Mouse (Mus musculus) embryonic facial prominence, embryonic 15.5 days (tissue): Measurements from ENCODE around the gene Pacsin2. TPM values are rescaled to one million over a fixed set of nuclear protein-coding genes. Genes with fewer than 3 reads are reported as not detected.
"Not testable (repeated sequence)": the region's sequence is repeated elsewhere in the genome, so short reads cannot be mapped to it uniquely, and the experiment has no call there.

Source experiments
- ATAC-seq: fragments of 200-750 bp; cut with Nextera tagmentation; 2 replicates; pipeline ENCODE4 v1.8.0; 2017; ENCODE audit warnings: low read depth, moderate TSS enrichment; ENCODE audit not compliant: insufficient number of reproducible peaks, low FRiP score, low TSS enrichment
- H3K27ac ChIP-seq: fragments of 300-500 bp; sonication (generic); replicated peaks from 2 replicates; pipeline ENCODE4 v1.5.1; 2015; ENCODE audit warnings: mild to moderate bottlenecking, inconsistent platforms
- H3K27me3 ChIP-seq: fragments of 300-500 bp; sonication (generic); 2 replicates; pipeline ENCODE4 v1.6.1; 2015; ENCODE audit warnings: inconsistent platforms
- H3K36me3 ChIP-seq: fragments of 300-500 bp; sonication (generic); 2 replicates; pipeline ENCODE4 v1.6.1; 2015; ENCODE audit warnings: mild to moderate bottlenecking, inconsistent platforms
- H3K4me1 ChIP-seq: fragments of 300-500 bp; sonication (generic); 2 replicates; pipeline ENCODE4 v1.6.1; 2015; ENCODE audit warnings: inconsistent platforms
- H3K4me2 ChIP-seq: fragments of 300-500 bp; sonication (generic); replicated peaks from 2 replicates; pipeline ENCODE4 v1.6.1; 2015; ENCODE audit warnings: mild to moderate bottlenecking, inconsistent platforms
- H3K4me3 ChIP-seq: fragments of 300-500 bp; sonication (generic); replicated peaks from 2 replicates; pipeline ENCODE4 v1.5.1; 2015; ENCODE audit warnings: mild to moderate bottlenecking, inconsistent platforms
- H3K9ac ChIP-seq: fragments of 300-500 bp; sonication (generic); 2 replicates; pipeline ENCODE4 v1.6.1; 2015; ENCODE audit warnings: inconsistent platforms
- H3K9me3 ChIP-seq: fragments of 300-500 bp; sonication (generic); replicated peaks from 2 replicates; pipeline ENCODE4 v1.6.1; 2016; ENCODE audit warnings: inconsistent platforms
- WGBS: fragments of 180-500 bp; shearing (Covaris S2); methylation state at CpG from one replicate; pipeline ENCODE4 v1.1.7; 2015; 5-methylcytosine and 5-hydroxymethylcytosine counted together
- polyA plus RNA-seq: library from polyadenylated mRNA; unstranded; fragments of >200 nt; fragmentation: Nextera tagmentation; extraction: Ambion mirVana; gene quantifications from 2 replicates; pipeline ENCODE4 v1.2.1, GENCODE M21; 2015

The Pacsin2 gene
- polyA plus RNA-seq, 1 experiment from 2014 or later: 67.1 TPM

DNA sequence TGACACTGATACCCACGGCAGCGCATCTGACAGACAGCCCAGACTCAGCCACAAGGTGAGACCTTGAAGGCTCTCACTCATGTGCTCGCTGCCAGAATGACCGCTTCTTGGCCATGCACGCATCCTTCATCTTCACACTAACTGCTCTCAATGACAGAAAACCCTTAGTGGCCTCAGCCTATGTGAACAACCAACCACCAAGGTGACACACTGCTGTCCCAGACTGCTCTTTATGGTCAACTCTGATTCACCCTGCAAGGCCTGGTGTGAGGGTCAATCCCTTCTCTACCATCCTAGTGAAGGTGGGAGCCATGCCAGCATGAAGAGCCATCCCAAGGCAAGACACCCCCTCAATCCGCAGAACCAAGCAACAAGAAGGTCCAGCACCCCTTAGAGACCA, 46.5 kb downstream of the Pacsin2 start:
- H3K27me3 ChIP-seq: no peaks in the 10 kb centered on the region
- no peak overlapping the region for H3K9ac ChIP-seq
- H3K4me2 ChIP-seq: no peak overlapping the region
- H3K9me3 ChIP-seq: no peaks in the 10 kb centered on the region
- H3K36me3 ChIP-seq: no peaks in the 10 kb centered on the region
- H3K27ac ChIP-seq: no peak overlapping the region
- H3K4me1 ChIP-seq: peaks cover 23% of the 10 kb centered on the region
- no peak for ATAC-seq
- H3K4me3 ChIP-seq: no peak overlapping the region
- 88% methylated on average over 6 of the region's 6 CpGs for WGBS

DNA sequence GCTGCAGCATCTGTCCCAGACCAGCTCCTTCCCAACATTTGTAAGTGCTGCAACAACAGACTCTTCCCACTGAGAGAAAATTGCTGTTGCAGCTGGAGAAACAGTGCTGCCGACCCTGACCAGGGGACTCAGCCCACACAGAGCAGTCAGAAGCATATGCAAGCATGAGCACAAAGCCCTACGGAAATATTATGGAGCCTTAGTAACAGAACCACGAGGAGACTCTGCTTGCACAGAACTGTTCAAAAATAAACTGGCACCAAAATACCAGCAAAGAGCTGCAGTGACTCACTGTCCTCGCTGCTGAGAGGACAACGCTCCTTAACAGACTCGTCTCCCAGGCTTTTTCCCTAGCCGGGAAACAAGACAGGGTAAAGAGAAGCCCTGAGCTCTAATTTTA, 47.0 kb downstream of the Pacsin2 start:
- Histone ChIP-seq H3K9ac (no peak overlapping the region), H3K9me3 (no peaks in the 10 kb centered on the region), H3K27ac (0 out of 2 replicates have a peak overlapping the region, but pooled peaks have one; percentile 2), H3K27me3 (no peaks in the 10 kb centered on the region), H3K4me2 (no peak overlapping the region), H3K4me1 (peaks cover 23% of the 10 kb centered on the region), H3K4me3 (no peak overlapping the region), H3K36me3 (no peaks in the 10 kb centered on the region)
- ATAC-seq: no peak
- 58% methylated on average over 7 of the region's 7 CpGs for WGBS

DNA sequence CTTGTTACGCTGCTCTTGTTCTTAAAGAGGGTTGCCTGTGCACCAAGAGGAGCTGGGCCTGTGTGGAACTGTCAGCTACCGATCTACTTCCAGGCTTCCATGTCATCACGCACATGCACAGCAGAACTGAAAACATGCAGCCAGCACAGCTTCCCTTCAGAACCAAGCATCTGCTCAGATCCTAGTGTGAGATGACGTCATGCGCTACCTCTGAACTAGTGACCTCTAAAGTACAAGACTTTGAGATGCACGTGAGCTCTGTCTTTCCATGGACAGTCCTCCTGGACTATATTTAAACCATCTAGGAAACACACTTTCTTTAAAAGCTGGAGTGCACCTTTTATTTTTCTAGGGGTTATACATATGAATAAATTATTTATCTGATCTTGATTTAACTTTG, 49.0 kb downstream of the Pacsin2 start:
- Histone ChIP-seq H3K9ac (no peak overlapping the region), H3K36me3 (no peaks in the 10 kb centered on the region), H3K9me3 (no peaks in the 10 kb centered on the region), H3K27me3 (no peaks in the 10 kb centered on the region), H3K4me3 (no peak overlapping the region), H3K4me2 (no peak overlapping the region), H3K4me1 (peaks cover 31% of the 10 kb centered on the region), H3K27ac (no peak overlapping the region)
- 68% methylated on average over 6 of the region's 6 CpGs for WGBS
- no peak for ATAC-seq

DNA sequence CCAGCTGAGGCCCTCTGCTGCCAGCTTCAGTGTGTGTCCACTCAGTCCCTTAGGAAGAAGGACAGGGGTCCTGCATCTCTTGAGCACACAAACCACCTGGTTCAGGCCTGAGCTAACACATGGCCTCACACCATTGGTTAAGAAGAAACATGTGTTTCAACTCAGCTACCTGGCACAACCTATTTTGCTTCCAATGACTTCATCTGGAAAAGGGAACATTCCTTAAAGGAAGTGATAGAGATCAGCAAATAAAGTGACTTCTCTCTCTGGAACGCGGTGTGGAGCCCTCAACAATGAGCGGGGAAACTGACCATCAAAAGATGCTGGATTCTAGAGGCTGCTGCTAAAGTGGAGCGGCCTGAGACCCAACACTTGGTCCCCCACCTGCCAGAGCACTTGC, 52.8 kb downstream of the Pacsin2 start:
- H3K9me3 ChIP-seq: no peaks in the 10 kb centered on the region
- H3K9ac ChIP-seq: no peak overlapping the region
- no peaks in the 10 kb centered on the region for H3K36me3 ChIP-seq
- ATAC-seq: no peak
- H3K4me3 ChIP-seq: no peak overlapping the region
- 77% methylated on average over 4 of the region's 4 CpGs for WGBS
- H3K27me3 ChIP-seq: no peaks in the 10 kb centered on the region
- H3K27ac ChIP-seq: no peak overlapping the region
- H3K4me2 ChIP-seq: no peak overlapping the region
- H3K4me1 ChIP-seq: 0 out of 2 replicates have a peak, but pooled peaks cover 10% of the 10 kb centered on the region

DNA sequence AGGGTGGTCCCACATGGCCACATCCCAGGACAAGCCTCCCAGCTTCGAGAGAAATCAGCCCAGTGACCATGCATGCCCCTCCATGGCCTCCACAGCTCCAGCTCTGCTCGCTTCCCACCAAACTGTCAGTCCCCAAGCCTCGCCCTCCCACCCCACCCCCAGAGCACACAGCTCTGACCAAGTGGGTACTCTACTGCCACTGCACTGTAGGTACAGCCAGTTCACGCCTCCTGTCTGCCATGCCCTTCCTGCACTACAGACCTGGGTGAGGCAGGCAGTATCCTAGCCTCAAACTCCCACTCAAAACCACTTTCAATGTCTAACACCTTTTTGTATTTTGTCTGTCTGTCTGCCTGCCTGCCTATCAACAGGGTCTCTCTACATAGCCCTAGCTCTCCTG, 53.7 kb downstream of the Pacsin2 start:
- Histone ChIP-seq H3K4me1 (0 out of 2 replicates have a peak, but pooled peaks cover 10% of the 10 kb centered on the region), H3K9me3 (no peaks in the 10 kb centered on the region), H3K27ac (no peak overlapping the region), H3K36me3 (no peaks in the 10 kb centered on the region), H3K9ac (no peak overlapping the region), H3K27me3 (no peaks in the 10 kb centered on the region), H3K4me2 (no peak overlapping the region), H3K4me3 (no peak overlapping the region)
- 81% methylated on average over 4 of the region's 4 CpGs for WGBS
- no peak for ATAC-seq

DNA sequence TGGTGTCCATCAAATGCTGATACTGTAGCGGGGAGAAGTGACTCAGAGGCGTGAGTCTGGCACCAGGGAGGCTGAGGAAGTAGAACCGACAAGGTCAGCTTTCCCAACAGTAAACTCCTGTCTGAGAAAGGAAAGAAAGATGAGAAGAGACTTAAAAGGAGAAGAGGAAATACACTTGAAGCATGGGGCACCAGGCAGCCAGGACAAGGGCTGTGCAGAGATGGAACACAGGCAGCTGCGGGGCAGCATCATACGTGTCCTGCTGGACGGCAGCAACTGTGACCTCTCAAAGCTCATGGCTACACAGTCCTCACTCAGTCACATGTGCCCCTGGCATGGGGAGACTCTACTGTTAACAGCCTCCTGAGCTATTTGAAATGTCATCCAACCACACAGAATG, 54.1 kb downstream of the Pacsin2 start:
- WGBS: 67% methylated on average over 6 of the region's 6 CpGs
- Histone ChIP-seq H3K27me3 (no peaks in the 10 kb centered on the region), H3K27ac (no peak overlapping the region), H3K36me3 (no peaks in the 10 kb centered on the region), H3K9me3 (no peaks in the 10 kb centered on the region), H3K4me1 (0 out of 2 replicates have a peak, but pooled peaks cover 10% of the 10 kb centered on the region), H3K4me3 (no peak overlapping the region), H3K4me2 (no peak overlapping the region), H3K9ac (no peak overlapping the region)
- no peak for ATAC-seq

GRCm38 (mm10) chr15:83408692-83409442, 55.5 kb downstream of the Pacsin2 start:
- Histone ChIP-seq H3K9ac (no peak overlapping the region), H3K4me1 (0 out of 2 replicates have a peak, but pooled peaks cover 10% of the 10 kb centered on the region), H3K27me3 (no peaks in the 10 kb centered on the region), H3K9me3 (no peaks in the 10 kb centered on the region), H3K4me3 (no peak overlapping the region), H3K4me2 (no peak overlapping the region), H3K27ac (no peak overlapping the region), H3K36me3 (no peaks in the 10 kb centered on the region)
- WGBS: 50% methylated on average over 8 of the region's 8 CpGs
- ATAC-seq: no peak

GRCm38 (mm10) chr15:83408216-83408615, 56.2 kb downstream of the Pacsin2 start:
- no peak overlapping the region for H3K4me2 ChIP-seq
- no peak for ATAC-seq
- no peaks in the 10 kb centered on the region for H3K27me3 ChIP-seq
- H3K4me1 ChIP-seq: 0 out of 2 replicates have a peak, but pooled peaks cover 10% of the 10 kb centered on the region
- H3K9me3 ChIP-seq: no peaks in the 10 kb centered on the region
- no peaks in the 10 kb centered on the region for H3K36me3 ChIP-seq
- 88% methylated on average over 5 of the region's 5 CpGs for WGBS
- H3K9ac ChIP-seq: no peak overlapping the region
- no peak overlapping the region for H3K4me3 ChIP-seq
- no peak overlapping the region for H3K27ac ChIP-seq

DNA sequence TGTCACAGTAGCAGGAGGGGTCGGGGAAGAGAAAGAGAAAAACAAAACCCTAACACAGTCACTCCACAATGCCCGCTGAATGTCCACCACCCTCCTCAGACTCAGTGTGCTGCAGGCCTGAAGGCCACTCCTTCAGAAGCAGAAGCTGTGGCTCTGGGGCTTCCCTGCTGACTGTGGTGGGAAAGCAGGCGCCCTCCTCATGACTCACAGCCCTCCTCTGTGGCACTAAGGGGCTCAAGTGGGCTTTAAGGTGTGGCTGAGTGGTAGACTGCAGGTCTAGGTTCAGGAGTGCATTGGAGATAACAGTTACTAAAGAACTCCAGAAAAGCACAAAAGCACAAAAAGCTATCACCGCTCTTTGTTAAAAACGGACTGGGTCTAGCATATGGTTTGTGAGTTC, 56.9 kb downstream of the Pacsin2 start:
- 0 out of 2 replicates have a peak, but pooled peaks cover 10% of the 10 kb centered on the region for H3K4me1 ChIP-seq
- 88% methylated on average over 5 of the region's 5 CpGs for WGBS
- no peak overlapping the region for H3K27ac ChIP-seq

GRCm38 (mm10) chr15:83405866-83406265, 58.5 kb downstream of the Pacsin2 start:
- WGBS: 86% methylated on average over 21 of the region's 40 CpGs
- H3K4me1 ChIP-seq, H3K4me2 ChIP-seq, H3K36me3 ChIP-seq, H3K9ac ChIP-seq, H3K9me3 ChIP-seq, H3K27me3 ChIP-seq, H3K27ac ChIP-seq, H3K4me3 ChIP-seq: not testable (repeated sequence)
- ATAC-seq: peak; percentile 51; the same call in 1 of the 2 replicates

More for the DNA sequence above, 56.9 kb downstream of the Pacsin2 start:
- Histone ChIP-seq H3K9me3 (no peaks in the 10 kb centered on the region), H3K36me3 (no peaks in the 10 kb centered on the region), H3K9ac (no peak overlapping the region), H3K4me2 (no peak overlapping the region), H3K4me3 (no peak overlapping the region), H3K27me3 (no peaks in the 10 kb centered on the region)
- ATAC-seq: no peak

DNA sequence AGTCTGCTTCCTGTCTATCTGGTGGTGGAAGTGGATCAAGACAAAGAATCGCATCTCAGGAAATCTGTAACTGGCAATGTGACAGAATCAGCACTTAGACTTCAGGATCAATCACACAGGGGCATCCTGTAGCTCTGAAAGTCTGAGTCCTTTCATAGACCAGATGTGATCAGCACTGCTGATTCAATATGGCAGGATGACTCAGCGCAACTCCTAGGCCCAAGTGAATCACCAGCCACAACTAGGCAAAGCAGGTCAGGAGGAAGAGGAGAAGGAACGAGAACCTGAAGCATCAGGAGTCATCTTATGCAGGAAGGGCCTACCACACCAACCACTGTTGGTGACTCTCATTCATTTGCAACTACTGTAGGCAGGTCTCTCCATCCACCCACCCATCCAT, 60.4 kb downstream of the Pacsin2 start:
- no peaks in the 10 kb centered on the region for H3K9me3 ChIP-seq
- 92% methylated on average over 3 of the region's 3 CpGs for WGBS
- no peak overlapping the region for H3K27ac ChIP-seq
- no peak overlapping the region for H3K9ac ChIP-seq
- no peaks in the 10 kb centered on the region for H3K27me3 ChIP-seq
- no peak overlapping the region for H3K4me2 ChIP-seq
- H3K4me3 ChIP-seq: no peak overlapping the region
- H3K36me3 ChIP-seq: no peaks in the 10 kb centered on the region
- H3K4me1 ChIP-seq: 0 out of 2 replicates have a peak, but pooled peaks cover 1% of the 10 kb centered on the region
- ATAC-seq: no peak

DNA sequence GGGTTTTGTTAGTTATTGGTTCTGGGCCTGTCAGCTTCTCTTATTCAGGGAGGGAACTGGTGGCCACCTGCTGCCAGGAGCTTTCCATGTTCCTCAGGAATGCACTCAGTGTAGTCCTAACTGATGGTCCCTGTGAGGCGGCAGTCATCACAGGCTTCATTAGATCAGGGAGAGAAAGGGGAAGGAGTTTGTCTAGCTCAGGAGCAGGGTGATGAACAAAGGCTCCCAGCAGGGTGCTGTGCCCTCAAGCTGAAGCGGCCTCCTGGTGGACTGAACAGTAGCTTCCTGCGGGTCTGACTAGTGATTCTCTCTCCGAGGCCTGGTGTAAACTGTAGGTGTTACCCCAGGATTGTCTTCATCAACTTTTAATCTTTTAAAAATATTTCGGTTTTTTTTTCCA, 61.4 kb downstream of the Pacsin2 start:
- Histone ChIP-seq H3K27me3 (no peaks in the 10 kb centered on the region), H3K27ac (no peak overlapping the region), H3K36me3 (no peaks in the 10 kb centered on the region), H3K4me2 (no peak overlapping the region), H3K4me1 (0 out of 2 replicates have a peak, but pooled peaks cover 8% of the 10 kb centered on the region), H3K9me3 (no peaks in the 10 kb centered on the region), H3K4me3 (no peak overlapping the region), H3K9ac (no peak overlapping the region)
- ATAC-seq: no peak
- 67% methylated on average over 5 of the region's 5 CpGs for WGBS
